Mouse (Mus musculus): ENCODE results near the gene Anxa6.

DNA sequence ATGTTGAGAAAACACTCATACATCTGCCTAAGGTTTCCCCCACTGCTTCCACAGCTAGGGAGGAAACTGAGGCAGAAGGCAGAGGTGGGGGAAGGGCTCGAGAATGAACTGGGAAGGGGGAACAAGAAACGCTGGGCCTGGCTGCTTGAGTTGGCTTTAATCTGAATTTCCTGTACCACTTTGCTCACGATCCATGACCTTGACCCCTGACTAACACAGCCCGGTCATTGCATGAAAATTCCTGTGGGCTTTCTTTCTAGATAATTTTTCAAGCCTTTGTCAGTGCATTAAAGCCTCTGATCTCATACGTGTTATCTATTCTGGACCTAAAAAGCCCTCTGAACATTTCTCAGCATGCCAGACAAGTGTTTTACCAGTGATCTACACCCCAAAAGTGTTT, 29.6 kb upstream of the Anxa6 start:
- no peak for TF ChIP-seq ZC3H11A (IDR thresholded peaks at IDR 0.05; ENCODE audit: low read depth, low read length)
- no peak for TF ChIP-seq CTCF (IDR thresholded peaks at IDR 0.05 in 2 of 3, conservative IDR thresholded peaks at IDR 0.05 in 1 of 3; ENCODE audit: control insufficient read depth in 1 of 3, insufficient read depth in 1 of 3, low read depth in 2 of 3, low read length in 3 of 3, poor library complexity in 1 of 3, severe bottlenecking in 1 of 3)
- no peak for TF ChIP-seq POLR2AphosphoS2 (IDR thresholded peaks at IDR 0.05; ENCODE audit: low read length)
